ENCODE assay signal across 1 mouse cellular context in genomic region chr17:28233091-28233731, GRCm38 (mm10).
TF ChIP-seq lines count a peak whose summit lies in the region.

No protein-coding gene starts in this region.

TF ChIP-seq in MEL, 35 proteins besides CTCF, POLR2A, EP300 and RAD21 (continued from another document):
- TF ChIP-seq POLR2AphosphoS2 (IDR thresholded peaks at IDR 0.05; ENCODE audit: low read length) (no peak), JUND (IDR thresholded peaks at IDR 0.05; ENCODE audit: low read depth, low read length) (no peak), CHD1 (IDR thresholded peaks at IDR 0.05; ENCODE audit: low read depth, low read length) (no peak), KAT2A (conservative IDR thresholded peaks at IDR 0.05; ENCODE audit: low read depth, low read length) (no peak), MYC (IDR thresholded peaks at IDR 0.05; ENCODE audit: low read depth, low read length) (no peak)
